Mouse (Mus musculus) heart, postnatal 14 days (tissue): ENCODE measurements around the gene H2afy2. TPM values are rescaled to one million over a fixed set of nuclear protein-coding genes. Genes with fewer than 3 reads are reported as not detected.

Source experiments
- DNase-seq, 2 experiments: peaks; one replicate each; pipeline ENCODE4 v3.0.0; 2021 to 2022
- intact Hi-C: fragments of 180-260 bp; cut with DNase I; formaldehyde crosslinking; loops from one replicate; pipeline ENCODE4 v1.15.1; 2025
- long read RNA-seq, 2 experiments: library from polyadenylated mRNA; stranded (forward); transcript quantifications; one replicate each; pipeline ENCODE4 v2.0.0; 2021
- total RNA-seq, 2 experiments: library from RNA; stranded (reverse); gene quantifications; 2 replicates each; pipeline ENCODE4 v1.2.3; 2021

H2afy2 gene
- total RNA-seq, result 1 to 10 TPM; 5.4 to 5.6 TPM
- long read RNA-seq, experiment 1, transcript H2afy2-201 (9 exons, 2,175 nt), result major isoform, 8 of 11 reads
- long read RNA-seq, experiment 1, partial matches to known transcripts, result 2 of 11 reads
- long read RNA-seq, experiment 1, other reads (novel, unspliced or antisense), result 1 of 11 reads
- long read RNA-seq, experiment 2, transcript H2afy2-201 (9 exons, 2,175 nt), result major isoform, 7 of 7 reads
- long read RNA-seq, experiment 2, partial matches to known transcripts, result 0 of 7 reads
- long read RNA-seq, experiment 2, other reads (novel, unspliced or antisense), result 0 of 7 reads

GRCm38 (mm10) chr10:61783621-61784251 lies at the start of gene H2afy2:
TSS of gene H2afy2 (minus strand) at chr10:61784147.
- intact Hi-C loops, result no loop called here

GRCm38 (mm10) chr10:61832713-61833112 lies 48.8 kb upstream of the H2afy2 start:
- no peak for DNase-seq
- intact Hi-C loops, result no loop called here

More at GRCm38 (mm10) chr10:61783621-61784251, at the start of gene H2afy2:
- DNase-seq, result peak; percentile 51 to 64

GRCm38 (mm10) chr10:61831741-61832140 lies 47.8 kb upstream of the H2afy2 start:
- DNase-seq, result no peak
- intact Hi-C loops, result no loop called here

DNA sequence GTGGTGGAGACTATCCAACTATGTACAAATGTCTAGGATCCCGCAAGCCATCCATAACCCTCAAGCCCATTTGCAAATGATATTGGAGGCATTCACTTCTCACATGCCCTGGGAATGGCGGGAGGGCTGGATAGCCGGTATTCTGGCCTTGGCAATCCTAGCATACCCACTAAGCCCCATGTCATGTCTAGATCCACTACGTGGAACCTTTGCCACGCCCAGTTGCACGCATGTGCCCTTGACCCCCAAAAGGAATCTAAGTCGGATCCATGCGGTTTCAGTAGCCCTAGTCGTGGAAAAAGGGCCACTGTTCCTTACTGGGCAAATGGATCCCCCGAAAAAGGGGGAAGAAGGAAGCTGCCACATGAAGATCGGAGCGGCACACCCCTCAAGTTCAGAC lies 47.3 kb upstream of the H2afy2 start:
- intact Hi-C loops, result no loop called here
- DNase-seq, result no peak

DNA sequence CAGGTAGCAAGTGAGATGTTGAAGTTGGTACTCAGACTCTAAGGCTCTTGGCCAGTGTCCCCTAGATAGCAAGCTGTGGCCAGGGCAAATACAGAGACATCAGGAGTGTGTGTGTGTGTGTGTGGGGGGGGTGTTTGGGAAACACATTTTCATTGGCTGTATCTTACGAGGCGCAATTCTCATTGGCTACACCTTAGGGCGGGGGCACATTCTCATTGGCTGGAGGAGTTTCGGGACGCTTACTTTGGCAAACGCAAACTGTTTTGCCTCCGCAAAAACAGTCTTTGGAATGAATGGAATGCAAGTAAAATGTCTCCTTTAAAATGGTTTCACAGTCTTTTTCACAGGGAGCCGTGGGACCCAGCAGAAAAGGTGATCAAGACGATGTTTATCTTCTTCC lies 46.9 kb upstream of the H2afy2 start:
- DNase-seq, result no peak
- intact Hi-C loops, result no loop called here

DNA sequence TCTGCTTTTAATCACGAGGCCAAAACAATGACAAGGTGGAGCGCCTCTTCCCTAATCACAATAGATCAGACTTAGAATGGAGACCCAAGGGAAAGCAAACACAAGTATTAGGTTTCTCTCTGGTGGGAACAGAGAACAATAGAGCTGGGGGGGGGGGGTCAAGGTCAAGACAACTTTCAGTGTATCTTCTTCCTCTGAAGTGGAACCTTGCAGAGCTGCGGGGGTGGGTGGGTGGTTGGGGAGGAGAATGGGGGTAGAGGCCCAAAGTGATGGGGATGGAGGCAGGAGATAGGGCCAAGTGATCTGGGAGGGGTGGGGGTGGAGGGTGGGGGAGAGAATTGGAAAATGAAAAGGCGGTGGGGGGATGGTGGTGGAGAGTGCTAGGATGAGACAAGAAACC lies 45.1 kb upstream of the H2afy2 start:
- intact Hi-C loops, result no loop called here
- no peak for DNase-seq

GRCm38 (mm10) chr10:61827950-61828936 lies 44.3 kb upstream of the H2afy2 start:
- intact Hi-C loops, result no loop called here
- DNase-seq, result no peak

- no peak for DNase-seq
- intact Hi-C loops, result no loop called here
Observed at GRCm38 (mm10) chr10:61826753-61827435, 42.9 kb upstream of the H2afy2 start.

GRCm38 (mm10) chr10:61825979-61826752 lies 42.2 kb upstream of the H2afy2 start:
- DNase-seq, result no peak
- intact Hi-C loops, result no loop called here

DNA sequence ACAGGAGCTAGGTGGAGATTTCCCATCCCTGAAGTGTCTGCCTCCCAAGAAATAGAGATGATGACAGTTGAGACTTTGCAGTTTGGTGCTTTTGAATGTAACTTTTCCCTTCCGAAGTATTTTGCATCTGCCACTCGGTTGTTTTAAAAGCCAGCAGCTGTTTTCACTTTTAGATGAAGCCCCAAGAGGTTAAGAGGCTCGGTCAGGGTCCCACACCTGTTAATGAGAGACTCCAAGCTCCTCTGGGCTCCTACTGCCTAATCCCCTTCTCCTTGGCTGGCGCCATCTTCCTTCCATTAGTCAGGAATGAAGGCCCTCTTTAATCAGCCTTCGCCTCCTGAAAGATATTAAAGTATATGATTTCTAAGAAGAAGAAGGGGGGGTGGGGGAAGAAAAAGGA lies 41.6 kb upstream of the H2afy2 start:
- no peak for DNase-seq
- intact Hi-C loops, result no loop called here

GRCm38 (mm10) chr10:61823731-61824115 lies 39.8 kb upstream of the H2afy2 start:
- no peak for DNase-seq
- intact Hi-C loops, result no loop called here

DNA sequence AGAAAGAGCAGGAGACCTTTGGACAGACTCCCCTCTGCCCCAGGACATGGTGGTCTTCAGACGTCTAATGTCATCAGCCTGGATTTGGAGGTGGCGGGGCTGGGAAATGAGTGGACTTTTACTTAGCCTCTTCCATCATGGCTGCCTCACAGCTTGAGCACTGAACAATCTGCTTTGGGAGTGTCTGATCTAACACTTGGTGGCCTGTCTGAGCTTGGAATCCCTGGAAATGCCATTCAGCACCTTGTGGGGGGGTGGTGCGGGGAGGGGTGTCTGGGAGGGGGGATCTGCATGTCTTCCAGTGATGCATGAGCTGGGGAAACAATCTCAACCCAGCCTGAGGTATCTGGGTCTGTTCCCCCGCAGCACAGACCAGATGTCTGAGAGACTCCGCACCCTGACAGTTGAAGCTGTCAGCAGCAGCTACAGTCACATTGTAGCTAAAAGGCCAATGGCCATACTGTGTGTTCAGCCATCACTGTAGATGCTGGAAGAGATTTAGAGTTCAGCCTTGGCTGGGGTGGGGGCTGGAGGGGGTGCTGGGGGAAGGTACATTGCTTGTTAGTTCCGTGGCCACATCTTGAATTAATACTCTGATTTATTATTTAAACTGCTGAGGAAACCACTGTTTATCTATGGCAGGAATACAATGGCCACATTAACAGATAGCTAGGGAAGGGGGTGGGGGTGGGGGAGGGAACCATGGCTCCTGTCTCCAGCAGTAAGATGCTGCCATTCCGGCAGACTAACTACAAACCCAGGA lies 39.2 kb upstream of the H2afy2 start:
- no peak for DNase-seq
- intact Hi-C loops, result no loop called here

GRCm38 (mm10) chr10:61820050-61820449 lies 36.1 kb upstream of the H2afy2 start:
- intact Hi-C loops, result no loop called here

GRCm38 (mm10) chr10:61811987-61812386 lies 28.0 kb upstream of the H2afy2 start:
- intact Hi-C loops, result no loop called here
- DNase-seq, result no peak

More at GRCm38 (mm10) chr10:61820050-61820449, 36.1 kb upstream of the H2afy2 start:
- DNase-seq, result no peak

DNA sequence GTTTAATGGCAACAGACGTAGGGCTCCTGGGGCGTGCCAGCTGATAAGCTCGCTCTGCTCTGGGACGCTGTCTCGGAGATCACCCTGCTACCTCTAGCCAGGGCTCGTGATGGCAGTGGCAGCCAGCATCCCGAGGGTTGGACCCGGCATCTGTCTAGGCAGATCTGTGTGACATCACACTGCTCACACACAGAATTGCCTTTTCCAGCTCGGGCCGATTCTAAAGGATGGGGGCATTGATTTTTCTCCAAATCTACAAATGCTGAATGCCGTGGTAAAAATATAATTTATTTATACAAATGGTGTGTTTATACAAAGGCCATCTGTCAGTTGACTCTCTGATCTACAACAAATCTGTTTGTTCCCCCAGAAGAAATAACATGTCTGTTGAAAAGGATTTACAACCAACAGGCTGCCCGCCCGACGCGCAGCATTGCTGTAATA lies 14.2 kb upstream of the H2afy2 start:
- intact Hi-C loops, result no loop called here
- no peak for DNase-seq

- intact Hi-C loops, result no loop called here
- no peak for DNase-seq
Observed at GRCm38 (mm10) chr10:61795458-61795857, 11.5 kb upstream of the H2afy2 start.

DNA sequence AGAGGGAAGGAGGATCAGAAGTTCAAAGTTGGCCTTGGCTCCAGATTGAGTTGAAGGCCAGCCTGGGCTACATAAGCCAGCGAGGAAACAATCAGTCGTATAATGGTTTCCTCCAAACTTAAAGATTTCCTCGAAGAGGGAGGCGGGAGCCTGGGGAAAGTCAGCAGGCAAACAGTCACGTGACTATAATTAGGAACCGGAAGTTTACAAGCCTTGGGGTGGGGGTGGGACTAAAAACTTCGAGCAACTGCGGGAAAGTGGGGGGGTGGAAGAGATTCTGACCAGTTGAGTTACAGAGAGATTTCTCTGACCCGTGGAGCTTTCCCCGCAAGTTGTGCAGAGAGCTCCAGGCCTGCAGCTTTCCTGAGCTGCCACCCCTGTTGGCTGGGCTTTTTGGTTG lies 11.0 kb upstream of the H2afy2 start:
- intact Hi-C loops, result no loop called here
- no peak for DNase-seq

GRCm38 (mm10) chr10:61793015-61793414 lies 9.1 kb upstream of the H2afy2 start:
- DNase-seq, result no peak
- intact Hi-C loops, result no loop called here

DNA sequence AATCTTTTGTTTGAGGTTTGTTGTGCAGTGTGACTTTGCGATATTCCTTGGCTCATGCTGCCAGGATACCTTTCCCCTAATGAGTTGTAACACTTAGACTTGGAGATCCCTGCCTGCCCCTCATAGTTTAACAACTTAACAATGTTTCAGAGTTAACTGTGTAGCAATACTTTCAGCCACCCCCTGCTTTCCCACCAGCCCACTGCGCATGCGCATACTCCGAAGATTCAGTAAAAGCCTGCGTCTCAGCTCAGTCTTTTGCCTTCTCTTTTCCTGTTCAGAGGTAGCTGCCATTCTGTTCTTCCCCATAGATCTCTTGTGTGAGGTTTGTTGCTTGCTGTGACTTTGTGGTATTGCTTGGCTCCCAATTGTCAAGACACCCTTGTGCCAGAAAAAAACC lies 4.6 kb upstream of the H2afy2 start:
- intact Hi-C loops, result no loop called here
- no peak for DNase-seq
